Mouse (Mus musculus) c-Kit-negative CD71-positive TER-119-positive erythroid progenitor cells, embryonic 14.5 days (primary cell): ENCODE results near the gene Cadm4.
A peak's percentile ranks its signal among the peaks of the same experiment; 100 is the strongest.

Source experiments
- DNase-seq: peaks from one replicate; pipeline ENCODE4 v3.0.0-alpha.2; 2013; ENCODE audit warnings: low read depth, low spot score

The Cadm4 gene

DNA sequence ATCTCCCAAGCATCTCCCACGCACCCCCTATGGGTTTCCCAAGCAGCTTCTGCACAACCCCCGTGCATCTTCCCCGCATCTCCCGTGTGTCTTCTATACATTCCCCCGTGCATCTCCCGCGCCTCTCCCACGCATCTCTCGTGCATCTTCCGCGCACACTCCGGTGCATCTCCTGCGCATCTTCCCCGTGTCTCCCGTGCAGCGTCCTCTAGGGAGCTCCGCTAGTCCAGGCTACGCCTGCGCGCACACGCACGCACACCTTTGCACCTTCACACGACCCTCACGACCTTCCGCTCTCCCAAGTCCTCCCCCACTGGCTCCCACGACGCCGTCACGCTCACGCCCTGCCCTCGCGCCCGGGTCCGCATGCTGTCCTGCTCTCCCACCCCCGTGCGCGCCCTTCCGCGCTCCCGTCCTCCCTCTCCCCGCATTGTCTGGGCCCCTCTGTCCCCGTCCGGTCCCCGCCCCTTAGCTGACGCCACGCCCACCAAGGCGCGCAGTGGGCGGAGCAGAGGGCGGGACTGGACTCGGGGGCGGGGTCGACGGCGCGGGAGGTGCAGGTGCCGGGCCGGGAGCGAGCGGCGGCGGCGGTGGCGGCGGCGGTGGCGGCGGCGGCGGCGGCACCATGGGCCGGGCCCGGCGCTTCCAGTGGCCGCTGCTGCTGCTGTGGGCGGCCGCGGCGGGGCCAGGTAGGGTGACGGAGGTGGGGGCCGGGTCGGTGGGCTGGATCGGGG is at the start of gene Cadm4:
TSS of gene Cadm4 (plus strand) at position 550 of the 734 bp plus-strand sequence.
- DNase-seq: no peak

DNA sequence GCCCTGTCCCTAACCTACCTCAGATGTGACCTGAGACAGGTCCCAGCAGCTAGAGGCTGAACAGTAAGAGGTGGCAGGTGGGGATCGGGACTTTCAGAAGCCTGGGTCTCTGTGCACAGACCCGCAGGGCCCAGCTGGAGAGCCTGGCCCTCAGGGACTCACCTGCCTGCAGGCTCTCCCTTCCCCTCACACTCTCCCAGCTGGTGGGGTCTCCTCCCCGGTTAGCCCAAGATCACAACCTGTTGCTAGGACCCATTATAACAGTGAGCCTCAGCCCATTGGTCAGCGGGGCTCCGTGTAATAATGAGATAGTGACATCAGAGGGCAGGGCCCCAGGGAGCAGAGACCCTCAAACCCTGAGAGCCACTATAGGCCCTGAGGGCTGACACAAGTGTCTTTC is 46.5 kb upstream of the Cadm4 start:
- no peak for DNase-seq

DNA sequence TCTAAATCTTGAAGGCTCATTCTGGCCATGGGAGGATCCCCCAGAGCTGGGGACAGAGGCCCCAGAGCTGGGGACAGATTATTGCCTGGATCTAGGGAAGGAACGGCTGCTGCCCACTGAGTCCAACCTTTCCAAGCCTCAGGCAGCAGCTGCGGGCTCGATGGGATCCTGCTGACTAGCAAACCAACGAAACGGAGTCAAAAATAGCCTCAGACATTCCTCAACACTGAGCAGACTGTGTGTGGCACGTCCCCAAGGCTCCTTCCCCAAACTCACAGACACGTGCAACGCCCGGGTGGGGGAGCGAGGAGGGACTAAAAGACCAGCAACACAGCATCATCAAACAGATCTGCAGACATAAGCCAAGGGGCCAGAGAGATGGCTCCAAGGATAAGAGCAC is 43.8 kb upstream of the Cadm4 start:
- DNase-seq: no peak

DNA sequence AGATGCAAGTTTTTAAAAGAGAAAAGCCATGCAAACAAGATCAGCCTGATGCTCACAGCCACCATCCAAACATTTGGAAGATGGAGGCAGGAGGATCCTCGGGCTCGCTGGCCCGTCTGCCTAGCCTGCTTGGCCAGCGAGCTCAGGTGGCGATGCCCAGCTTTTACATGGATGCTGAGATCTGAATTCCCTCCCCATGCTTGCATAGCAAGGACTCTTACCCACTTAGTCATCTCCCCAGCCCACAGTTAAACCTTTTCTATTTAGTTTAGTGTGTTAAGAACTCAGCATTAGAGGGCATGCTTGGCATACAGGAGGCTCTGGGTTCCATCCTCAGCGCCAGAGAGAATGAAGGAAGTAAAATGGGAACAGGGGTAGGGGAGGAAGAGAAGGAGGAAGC is 42.6 kb upstream of the Cadm4 start:
- no peak for DNase-seq

DNA sequence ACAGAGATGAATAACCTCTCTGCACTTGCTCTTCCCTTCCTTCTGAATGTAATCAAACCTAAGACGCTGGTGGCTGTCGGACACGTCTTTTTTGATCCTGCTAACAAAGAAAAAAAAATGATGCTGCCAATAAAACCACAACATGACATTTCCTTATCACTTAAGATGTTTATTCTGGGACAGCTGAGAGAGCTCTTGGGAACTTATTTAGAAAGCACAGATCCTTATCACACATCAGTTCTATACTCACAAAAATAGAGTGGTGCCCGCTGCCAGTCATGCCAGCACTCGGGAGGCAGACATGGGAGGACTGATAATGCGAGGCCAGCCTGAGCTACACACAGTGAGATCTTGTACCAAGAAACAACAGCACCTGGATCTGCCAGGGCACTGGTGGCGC is 41.9 kb upstream of the Cadm4 start:
- DNase-seq: no peak

DNA sequence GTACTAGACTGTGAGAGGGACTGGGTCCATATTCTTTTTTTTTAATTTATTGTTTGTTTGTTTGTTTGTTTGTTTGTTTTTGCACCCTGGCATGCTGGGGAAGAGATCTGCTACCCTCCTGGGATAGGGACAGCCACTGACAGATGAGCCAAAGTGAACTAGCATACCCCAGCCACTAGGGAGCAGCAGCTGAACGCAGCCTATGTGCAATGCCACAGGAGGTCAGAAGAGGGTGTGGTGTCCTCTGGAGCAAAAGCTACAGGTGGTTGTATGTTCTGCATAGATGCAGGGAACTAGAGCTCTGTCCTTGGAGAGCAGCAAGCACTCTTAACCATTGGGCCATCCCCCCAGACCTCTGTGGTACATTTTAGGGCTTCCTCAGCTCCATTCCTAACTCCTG is 40.0 kb upstream of the Cadm4 start:
- DNase-seq: peak; percentile 19

DNA sequence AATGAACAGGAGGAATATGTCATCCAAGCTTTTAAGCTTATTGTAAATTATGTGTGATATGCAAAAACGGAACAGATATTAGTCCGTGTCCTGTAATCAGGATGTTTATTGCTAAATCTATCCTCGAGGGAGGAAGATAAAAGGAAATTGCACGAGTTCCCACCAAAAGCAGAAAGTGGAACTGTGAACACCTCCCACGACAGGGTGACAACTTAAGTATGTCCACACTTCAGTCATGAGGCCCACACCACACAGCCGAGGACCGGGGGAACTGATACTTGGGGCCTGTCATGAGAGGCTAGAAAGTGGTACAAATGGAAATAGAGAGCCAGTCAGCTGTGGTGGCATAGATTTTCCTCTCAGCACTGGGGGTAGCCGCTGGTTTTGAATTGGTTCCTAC is 39.5 kb upstream of the Cadm4 start:
- DNase-seq: no peak

DNA sequence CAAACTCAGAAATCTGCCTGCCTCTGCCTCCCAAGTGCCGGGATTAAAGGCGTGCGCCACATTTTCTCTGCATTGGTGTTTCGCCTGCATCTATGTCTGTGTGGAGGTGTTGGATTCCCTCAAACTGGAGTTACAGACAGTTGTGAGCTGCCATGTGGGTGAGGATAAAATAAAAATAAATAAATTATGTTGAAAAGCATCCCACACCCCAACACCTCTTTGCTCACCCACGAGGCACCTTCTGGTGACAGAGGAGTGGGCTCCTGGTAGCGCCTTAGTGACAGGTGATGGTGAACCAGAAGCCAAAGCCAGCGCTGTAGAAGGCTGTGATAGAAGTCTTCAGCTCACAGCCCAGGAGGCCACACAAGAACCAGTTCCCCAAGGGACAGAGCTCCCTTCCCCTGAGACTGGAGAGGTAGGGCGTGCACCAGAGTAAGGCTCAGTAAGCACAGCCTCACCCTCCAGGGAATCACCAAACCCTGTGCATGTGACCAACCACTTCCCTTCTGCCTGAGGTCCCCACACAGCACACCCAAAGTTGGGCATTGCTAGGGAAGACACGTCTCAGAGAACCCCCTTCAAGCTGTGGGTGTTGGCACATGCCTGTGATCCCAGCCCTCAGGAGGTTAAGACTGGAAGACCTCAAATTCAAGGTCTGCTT is 36.4 kb upstream of the Cadm4 start:
- DNase-seq: no peak

DNA sequence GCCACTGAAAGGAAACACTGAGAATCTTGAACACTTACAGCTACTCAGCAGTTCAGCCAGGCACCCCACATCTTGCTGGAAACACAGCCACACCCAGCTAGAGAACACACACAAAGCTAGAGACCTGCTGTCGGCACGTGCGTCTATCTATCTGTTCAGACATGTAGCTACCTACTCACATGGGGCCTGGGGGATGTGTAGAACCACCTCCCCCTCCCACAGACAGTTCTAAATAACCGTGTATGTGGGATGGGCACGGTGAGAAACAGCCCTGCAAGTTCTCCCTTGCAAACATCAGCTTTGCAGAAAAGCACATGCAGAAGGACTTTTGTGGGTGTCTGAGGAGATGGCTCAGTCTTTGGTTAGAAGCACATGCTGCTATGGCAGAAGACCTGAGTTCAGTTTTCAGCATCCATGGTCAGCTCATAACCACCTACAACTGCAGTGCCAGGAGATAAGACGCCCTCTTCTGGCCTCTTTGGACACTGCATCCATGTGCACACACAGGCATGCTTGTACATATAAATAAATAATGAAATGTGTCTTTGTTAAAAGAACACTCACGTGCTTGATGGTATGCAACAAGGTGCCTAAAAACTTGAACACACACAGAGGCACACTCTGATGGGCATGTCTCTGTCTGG is 35.0 kb upstream of the Cadm4 start:
- no peak for DNase-seq

DNA sequence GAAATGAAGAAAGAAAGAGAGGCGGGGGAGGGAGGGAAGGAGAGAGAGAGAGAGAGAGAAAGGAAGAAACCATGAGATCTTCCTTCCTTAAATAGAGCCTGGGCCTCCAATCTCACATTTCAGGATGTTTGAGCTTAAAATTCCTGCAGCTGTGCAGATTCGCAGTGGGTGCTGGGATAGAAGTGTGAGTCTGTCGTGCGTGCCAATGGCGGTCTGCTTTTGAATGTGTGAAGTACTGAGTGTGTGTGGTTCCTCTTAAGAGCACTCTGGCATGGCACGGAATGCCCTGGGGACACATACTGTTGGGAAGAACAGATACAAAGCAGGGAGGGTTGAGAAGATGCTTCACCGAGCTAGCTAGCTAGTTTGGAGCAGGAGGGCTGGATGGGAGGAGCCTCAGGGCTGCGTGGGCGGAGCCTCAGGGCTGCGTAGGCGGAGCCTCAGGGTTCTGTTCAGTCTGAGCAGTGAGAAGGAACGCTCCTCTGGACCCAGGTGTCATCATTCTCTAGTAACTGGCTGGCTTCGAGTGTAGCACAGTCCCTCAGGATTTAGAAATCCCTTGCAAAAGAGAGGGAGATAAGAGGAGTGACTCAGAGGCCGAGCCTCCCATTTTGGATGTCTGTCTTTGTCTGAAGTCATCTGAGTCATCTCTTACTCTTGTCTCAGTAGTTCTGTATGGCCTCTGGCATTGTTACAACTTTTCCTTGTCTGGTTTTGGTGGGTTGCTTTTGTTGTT is 32.9 kb upstream of the Cadm4 start:
- DNase-seq: no peak

DNA sequence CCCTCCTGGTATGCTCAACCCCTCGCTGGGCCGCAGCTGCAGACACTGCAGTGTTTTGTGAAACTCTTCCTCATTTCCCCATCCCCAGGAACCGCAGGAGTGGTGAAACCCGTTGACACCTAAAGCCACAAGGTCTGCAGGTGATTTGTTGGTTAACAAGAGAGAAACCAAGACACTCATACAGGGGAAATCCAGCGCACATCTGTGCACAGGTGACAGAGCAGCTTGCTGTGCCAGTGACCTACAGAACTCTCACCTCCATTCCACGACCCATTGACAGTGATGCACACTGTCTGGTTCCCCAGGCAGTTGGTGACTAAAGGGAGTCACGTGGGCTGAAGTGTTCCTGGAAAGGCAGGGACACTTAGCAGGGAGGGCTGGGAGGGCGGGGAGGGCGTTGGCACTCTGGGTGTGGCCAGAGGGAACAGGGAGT is 31.2 kb upstream of the Cadm4 start:
- peak; percentile 21 for DNase-seq

DNA sequence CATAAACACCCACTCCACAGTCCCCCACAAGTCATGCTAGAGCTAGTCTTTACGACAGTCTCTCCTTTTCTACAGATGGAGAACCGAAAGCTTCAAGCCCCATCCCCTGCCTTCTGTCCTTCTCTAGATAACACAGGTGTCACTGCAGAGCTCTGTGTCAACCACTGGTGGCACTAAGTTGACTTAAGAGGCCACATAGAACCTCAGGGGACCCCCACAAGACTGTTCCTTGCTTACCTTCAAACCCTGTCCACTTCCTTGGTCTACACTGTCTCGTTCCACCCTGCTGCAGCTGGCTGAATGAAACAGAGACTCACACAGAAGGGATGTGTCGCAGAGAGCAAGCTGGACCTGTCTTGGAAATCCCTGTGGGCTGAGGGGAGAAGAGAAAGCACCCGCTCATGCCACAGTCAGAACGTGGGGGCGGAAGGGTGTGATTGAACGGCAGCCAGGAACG is 29.9 kb upstream of the Cadm4 start, which contains the start of gene Irgc1:
TSS of gene Irgc1 (minus strand) at position 443 of the 457 bp plus-strand sequence.
- no peak for DNase-seq

DNA sequence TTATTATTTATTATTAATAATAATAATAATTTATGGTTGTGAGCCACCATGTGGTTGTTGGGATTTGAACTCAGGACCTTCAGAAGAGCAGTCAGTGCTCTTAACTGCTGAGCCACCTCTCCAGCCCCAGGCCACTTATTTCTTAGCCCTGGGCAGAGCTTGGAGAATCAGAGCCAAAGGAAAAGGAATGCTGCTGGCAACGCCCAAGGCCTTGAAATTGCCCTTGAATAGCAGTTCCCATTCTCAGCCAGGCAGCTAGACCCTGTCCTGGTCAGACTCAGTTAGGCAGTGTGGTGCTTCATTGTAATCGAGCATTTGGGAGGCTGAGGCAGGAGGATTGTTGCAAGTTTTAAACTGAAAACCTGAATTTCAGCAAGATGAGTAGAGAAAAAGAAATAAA is 27.6 kb upstream of the Cadm4 start:
- DNase-seq: no peak

DNA sequence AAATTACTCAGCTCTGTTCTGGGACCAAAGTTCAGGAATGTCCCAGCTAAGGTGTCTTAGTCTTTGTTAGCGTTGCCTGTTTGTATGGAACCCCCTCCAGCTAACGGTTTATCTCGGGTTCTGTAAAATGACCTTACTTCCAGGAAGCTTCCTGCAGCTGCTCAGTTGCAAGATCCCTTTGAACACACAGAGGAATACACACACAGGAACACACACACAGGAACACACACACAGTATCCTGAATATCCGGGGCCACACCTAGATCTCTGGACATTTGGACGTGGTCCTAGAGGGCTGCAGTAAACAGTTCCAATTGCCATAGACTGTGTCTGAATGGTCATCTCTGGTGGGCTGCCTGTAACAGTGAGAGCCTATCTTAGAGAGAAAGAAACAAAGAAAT is 26.1 kb upstream of the Cadm4 start:
- no peak for DNase-seq

DNA sequence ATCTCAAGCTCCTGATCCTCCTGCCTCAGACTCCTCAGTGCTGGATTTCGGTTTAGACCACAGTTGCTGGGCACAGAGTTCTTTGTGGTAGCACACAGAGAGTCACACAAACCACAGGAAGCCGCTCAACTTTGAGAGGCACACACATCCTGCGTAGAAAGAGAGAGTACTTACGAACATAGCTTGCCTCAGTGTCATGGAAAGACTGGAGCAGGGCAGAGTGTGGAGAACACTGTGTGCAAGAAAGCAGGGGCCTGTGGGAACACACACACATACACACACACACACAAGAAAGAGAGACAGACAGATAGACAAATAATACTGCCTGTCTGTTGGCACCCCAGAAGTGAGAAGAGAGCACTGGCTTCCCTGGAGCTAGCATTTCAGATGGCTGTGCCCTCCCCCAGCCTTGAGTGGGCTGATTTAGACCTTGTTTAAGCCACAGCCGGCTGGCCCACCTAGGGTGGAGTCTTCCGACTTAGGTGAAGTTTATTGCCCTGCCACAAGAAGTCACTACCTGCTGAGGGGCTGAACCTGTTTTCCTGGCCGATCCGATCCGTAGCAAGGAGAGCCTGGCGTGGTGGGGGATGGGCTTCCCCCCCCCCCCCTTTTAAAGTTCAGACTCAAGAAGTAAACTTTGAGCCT is 24.0 kb upstream of the Cadm4 start:
- no peak for DNase-seq

DNA sequence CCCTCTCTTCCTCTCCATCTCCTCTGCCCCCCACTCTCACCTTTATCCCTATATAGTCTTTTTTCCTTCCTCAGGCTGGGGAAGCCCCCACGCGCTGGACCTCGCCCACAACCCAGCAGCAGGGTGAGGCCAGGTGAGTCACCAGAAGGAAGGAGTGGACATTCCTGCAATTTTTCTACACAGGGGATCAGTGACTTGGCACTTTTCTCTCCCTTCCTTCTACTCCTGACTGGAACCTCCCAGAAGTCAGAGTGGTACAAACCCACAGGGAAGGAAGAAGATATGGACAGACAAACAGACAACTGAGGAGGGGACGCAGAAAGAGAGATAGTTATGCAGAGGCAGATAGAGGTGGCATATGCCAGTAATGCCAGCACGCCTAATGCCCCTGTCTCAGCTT is 22.4 kb upstream of the Cadm4 start:
- no peak for DNase-seq

DNA sequence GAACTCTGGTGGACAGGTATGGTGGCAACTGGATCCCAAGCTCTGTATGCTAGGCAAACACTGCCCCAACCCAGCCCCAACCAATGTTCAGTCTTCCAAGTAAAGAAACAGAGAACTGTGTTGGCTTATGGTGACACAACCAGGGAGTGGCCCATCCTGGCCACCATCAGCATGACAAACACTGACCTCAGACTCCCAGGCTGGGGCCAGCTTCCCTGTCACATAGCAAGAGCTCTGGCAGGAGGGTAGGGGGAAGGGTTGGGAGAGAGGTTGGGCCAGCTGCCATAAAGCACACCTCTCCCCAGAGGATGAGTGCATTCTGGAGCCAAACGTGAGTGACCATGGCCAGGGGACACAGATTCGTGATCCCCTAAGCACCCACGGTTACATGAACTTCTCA is 22.0 kb upstream of the Cadm4 start:
- DNase-seq: no peak

DNA sequence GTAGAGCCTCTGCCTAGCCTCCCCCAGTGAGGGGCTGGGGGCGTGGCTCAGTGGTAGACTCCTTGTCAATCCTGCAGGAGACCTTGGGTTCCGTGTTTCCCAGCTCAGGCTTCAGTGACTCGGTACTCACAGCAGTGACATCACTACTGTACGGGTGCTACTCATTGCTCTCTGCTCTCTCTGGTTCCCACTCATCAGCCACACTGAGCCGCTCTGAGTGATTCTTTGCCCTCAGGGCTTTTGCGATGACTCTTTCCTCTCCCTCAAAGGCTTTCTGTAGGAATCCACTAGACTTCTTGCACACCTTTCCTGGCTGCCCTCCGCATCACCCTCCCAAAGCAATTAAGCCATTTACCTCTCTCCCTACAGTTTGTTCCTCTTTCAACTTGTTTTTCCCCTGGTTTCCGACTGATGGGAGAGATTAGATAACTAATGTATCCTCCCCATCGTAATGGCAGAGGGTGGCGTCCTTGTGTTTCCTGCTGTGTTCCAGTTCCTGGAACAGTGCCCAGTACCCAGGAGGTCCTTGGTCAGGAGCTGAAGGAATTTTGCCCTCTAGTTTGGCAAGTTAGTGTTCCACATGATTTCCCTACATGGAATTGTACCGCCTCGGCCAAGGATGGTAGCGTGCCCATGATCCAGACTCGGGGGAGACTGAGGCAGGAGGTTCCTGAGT is 20.3 kb upstream of the Cadm4 start:
- no peak for DNase-seq

DNA sequence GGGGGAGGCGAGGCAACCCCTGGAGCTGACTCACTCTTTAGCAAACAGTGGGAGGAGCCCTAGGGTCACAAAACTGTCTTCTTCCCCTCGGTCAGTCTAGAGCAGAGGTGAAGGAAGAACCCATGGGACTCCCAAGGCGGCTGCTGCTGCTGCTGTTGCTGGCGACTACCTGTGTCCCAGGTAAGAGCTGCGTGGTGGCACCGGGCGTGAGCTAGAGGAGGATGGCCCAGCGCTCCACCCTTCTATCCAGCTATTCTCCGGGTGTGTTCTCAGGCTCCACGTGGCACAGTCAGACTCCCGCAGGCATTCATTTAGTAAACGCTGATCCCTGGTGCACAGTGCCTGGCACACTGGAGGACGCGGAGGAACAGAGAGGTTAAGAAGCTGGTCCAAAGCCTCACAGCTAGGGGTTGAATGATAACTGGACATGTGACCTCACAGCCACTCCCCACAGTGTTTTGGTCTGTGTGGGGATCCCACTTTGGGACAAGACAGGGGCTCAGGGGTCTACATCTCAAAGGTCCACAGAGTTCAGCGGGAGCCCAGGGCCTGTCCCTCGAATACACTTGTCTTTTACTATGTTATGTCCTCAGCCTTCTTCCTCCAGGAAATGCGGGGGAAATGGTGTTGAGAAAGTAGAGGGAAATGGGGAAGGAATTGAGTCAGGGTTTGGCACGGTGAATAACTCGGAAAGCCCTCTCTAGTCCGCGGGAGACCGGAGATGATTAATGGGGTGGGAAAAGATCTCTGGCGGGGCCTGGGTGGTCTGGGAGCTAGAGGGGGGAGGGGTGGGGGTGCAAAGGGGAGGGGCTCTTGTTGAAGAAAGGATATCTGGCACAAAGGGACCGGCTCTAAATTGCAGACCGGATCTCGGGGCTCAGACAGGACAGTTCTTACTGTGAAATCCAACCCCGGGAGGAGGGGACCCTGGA is 19.2 kb upstream of the Cadm4 start, which contains the start of gene Plaur:
TSS of gene Plaur (plus strand) at position 97 of the 932 bp plus-strand sequence.
- no peak for DNase-seq

DNA sequence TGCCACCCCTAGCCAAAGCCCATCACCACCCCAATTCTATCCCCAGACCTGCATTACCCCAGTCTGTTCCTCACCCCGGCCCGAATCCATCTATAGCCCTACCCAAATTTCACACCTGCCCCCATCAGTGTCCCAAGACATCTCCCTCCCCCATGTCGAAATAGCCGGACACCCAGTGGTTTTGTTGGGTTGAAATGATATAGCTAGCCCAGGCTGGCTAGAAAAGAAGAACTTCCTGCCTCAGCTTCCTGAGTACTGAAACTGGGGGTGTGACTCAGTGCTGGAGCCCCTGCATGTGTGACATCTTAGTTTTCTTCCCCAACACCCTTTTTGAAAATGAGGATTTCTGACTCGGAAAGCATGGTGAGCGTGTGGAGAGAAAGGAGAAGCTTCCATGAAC is 15.0 kb upstream of the Cadm4 start:
- DNase-seq: no peak
